Mouse (Mus musculus) G1E (cell line): ENCODE measurements around the gene Zan.

Source experiments
- CTCF ChIP-seq: IDR thresholded peaks from 2 replicates; pipeline ENCODE4 v1.5.1; 2012; ENCODE audit warnings: low read depth, low read length, inconsistent platforms, mixed read lengths
- GATA1 ChIP-seq: IDR thresholded peaks from 2 replicates; pipeline ENCODE4 v1.6.1; 2012; ENCODE audit warnings: borderline replicate concordance, low read length, inconsistent platforms, mixed read lengths

DNA sequence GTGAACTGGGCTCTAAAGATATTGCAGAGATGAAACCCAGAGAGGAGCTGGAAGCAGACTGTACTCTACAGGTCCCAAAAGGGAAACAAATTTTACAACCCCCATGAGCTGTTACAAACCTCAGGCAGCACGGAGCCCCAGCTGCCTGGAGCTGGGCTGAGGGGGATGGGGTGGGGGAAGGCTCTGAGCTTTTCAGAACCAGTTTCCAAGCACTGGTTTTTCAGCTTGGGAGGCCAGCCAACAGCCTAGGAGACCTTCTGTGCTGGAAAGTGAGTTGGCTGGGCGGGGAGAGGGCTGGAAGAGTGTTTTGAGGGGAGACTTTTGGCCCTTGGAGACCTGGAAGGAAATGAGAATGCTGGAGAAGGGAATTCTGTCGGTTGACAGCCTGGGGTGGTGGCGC is 14.7 kb upstream of the Zan start:
- TF ChIP-seq CTCF = no peak
- no peak for TF ChIP-seq GATA1
